Mouse (Mus musculus) brain, adult 10 weeks (tissue): Measurements from ENCODE around the gene Rd3l. TPM values are rescaled to one million over a fixed set of nuclear protein-coding genes. Genes with fewer than 3 reads are reported as not detected.

Source experiments
- polyA plus RNA-seq: library from polyadenylated mRNA; stranded (reverse); fragments of 350-450 nt; fragmentation: Illumina TruSeq; extraction: RNeasy Lipid Tissue Mini Kit (QIAGEN cat#74804); gene quantifications from one replicate; pipeline ENCODE4 v1.2.3, GENCODE M21; 2015; ENCODE audit warnings: low read depth, low replicate concordance

Gene Rd3l
- 1.5 TPM for polyA plus RNA-seq

GRCm38 (mm10) chr12:111980887-111981367, at the start of gene Rd3l:
TSS of gene Rd3l (minus strand) at chr12:111981317.

GRCm38 (mm10) chr12:111971231-111971686, 9.9 kb downstream of the Rd3l start, which contains the start of gene Tdrd9:
TSS of gene Tdrd9 (plus strand) at chr12:111971559.

DNA sequence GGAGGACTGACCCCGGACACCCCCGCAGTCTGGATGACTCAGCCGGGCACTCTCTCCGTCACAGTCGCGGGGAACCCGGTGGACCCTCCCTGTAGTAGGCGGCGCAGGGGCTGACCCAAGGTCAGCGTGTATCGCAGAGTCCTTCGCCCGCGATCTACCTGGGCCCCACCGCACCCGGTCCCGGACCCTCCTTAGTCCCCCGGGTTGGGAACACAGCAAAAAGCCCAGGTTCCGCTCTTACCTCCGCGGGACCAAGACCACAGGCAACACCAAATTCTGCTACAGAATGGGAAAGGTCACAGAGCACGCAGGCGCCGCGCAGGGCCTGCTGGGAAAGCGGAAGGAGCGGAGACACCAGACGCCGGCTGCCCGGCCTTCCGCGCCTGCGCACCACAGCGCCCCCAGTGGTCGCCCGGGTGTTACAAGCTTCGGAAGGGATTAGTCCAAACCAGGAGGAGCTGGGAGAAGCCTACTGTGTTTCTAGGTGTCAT, 14.4 kb downstream of the Rd3l start, which contains the start of gene Atp5mpl:
TSS of gene Atp5mpl (minus strand) at position 295 of the 491 bp plus-strand sequence.

Other genes with a start within 250 kb of the Rd3l start
- 594 TPM for gene Klc1, start 222.5 kb downstream of the Rd3l start, polyA plus RNA-seq
- 7.4 TPM for gene Xrcc3, start 167.4 kb downstream of the Rd3l start, polyA plus RNA-seq
- 27.7 TPM for gene Zfyve21, start 167.1 kb downstream of the Rd3l start, polyA plus RNA-seq
- gene Ppp1r13b, start 73.2 kb downstream of the Rd3l start, polyA plus RNA-seq: 39.0 TPM
- 1,068 TPM for gene Atp5mpl, start 14.3 kb downstream of the Rd3l start, polyA plus RNA-seq
- gene Tdrd9, start 9.8 kb downstream of the Rd3l start, polyA plus RNA-seq: 0.24 TPM
- 3.3 TPM for gene Aspg, start 125.4 kb upstream of the Rd3l start, polyA plus RNA-seq
- gene Kif26a, start 164.9 kb upstream of the Rd3l start, polyA plus RNA-seq: 2.5 TPM